Mouse (Mus musculus): ENCODE measurements around the gene Emp2.
"Not testable (repeated sequence)": the region's sequence is repeated elsewhere in the genome, so short reads cannot be mapped to it uniquely, and the experiment has no call there.

The Emp2 gene

DNA sequence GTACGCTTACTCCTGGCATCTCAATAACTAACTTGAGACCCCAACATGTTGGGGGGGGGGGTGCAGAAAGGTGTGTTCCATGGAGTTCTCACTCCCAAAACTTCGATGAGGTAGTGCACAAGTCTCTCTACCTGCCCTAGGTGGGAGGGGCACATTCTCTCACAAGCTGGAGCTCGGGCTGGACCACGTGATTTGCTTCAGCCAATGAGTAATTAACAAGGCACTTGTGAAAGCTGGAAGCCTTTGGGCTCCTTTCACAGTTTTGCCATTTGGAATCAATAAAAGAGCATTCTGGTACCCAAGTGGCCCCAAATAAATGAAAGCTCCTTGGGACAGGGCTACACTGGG lies 3.4 kb upstream of the Emp2 start:
- DNase-seq (ENCODE audit: low spot score), result no peak

DNA sequence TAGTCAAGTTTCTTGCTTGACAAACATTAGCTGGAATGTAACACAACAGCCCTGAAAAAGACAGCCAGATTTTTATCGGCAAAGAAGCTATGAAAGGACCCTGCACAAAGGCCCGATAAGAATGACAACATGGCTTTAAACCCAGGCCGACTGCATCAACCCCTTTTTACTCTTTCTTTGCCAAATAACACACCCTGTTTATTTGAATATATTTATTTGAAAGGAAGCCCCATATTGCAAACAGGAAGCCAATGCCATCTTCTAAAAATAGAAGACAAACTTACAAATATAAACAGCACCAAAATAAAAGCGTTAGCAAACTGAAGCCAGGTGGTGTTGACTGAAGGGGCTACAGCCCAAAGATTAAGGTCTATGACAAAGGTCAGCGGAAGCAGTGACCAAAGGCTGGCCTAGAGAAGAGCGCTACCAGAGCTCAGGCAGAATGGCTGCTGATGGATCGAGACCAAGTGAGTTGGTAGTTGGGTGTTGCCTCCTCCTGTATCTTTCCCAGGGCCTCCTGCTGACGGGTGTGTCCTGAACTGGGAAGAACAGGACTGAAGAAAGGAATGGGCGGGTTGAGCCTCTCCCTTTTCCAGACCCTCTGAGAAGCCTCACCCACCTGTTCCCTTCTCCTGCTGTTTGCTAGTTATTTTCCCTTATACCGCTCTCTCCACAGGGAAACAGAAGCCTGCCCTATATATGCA lies 2.9 kb upstream of the Emp2 start:
- DNase-seq (ENCODE audit: low spot score), result no peak

DNA sequence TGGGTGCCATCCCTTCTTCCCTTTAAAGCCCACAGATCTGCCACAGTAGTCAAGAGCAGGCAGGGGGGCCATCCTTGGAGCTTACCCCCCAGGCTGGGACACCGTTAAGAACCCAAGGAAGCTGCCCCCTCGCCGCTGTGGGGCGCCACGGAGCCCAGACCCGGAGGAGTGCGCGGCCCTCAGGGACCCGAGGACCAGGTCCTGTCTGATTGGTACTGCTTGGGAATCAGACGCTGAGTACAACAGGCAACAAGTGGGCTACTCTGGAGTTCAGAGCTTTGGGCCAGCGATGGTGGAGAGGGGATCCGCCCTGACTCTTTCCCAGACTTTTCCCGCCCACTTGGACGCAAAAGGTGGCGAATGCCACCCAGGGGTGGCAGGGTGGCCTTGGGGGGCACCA lies 542 bp downstream of the Emp2 start:
- no peak for DNase-seq (ENCODE audit: low spot score)

DNA sequence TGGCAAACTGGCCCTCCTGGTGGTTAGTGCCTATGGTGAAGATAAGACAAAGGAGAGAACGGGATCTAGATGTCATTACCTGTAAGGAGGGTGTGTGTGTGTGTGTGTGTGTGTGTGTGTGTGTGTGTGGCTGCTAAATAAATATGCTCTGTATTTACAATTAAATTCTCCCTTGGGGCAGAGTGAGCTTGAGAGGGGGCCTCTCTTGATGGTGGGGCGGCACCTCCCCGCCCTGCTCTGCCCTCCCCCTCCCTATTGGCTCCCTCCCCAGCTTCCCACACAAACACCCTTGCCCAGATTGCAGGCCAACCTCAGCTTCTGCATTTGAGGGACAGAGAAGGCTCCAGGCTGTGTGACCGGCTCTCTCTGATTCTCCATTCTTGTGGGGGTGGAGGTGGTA lies 1.8 kb downstream of the Emp2 start:
- DNase-seq (ENCODE audit: low spot score), result no peak

DNA sequence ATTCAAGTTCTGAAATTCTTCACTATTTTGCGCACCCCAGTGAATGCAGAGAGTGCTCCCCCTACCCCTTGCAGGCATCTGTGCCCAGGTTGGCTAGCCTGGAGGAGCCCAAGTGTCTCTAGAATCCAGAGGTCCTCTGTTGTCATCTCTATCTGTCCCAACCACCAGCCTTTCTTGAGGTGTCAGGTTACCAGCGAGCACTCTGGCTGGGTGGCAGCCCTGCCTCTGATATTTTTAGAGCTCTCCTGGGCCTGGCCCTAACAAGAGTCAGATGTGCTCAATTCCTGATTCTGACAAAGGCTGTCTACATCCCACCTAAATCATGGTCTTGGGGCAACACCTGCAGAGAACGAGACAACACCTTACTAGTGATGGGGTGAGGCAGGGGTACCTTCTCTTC lies 2.7 kb downstream of the Emp2 start:
- DNase-seq (ENCODE audit: low spot score), result no peak

DNA sequence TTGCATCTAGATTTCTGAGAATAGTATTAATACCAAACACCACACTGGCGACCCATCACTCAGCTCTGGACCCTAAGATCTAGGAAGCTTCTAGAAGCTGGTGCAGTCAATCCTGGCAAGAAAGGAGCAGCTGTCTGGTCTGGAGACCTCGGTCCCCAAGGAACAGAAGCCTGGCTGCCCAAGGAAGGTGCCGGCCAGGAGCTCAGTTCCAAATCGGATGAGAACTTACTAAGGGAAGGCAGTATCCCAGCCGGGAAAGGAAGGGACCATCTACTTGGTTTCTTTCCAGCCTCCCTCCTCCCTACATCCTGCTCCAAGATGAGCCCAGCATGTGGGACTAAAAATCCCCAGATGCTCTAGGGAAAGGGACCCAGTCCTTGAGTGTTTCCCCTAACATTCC lies 3.3 kb downstream of the Emp2 start:
- DNase-seq (ENCODE audit: low spot score), result no peak

DNA sequence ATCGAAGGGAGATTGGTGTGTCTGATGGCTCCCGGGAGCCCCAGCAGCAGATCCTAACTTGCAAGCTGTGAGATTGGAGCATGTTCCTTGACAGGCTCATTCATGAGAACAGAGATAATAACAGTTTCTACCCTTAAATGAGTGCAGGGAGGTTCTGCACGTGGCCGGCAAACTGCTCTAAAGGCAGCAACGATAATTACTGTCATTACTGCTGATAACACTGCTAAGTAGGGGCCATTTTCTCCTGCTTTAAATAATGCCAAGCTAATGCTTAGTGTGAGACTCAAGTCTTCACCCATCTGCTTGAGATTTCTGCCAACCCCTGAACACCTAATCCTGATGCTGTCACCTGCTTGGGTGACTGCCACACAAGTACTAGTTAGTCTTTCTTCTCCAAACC lies 6.4 kb downstream of the Emp2 start:
- no peak for DNase-seq (ENCODE audit: low spot score)

DNA sequence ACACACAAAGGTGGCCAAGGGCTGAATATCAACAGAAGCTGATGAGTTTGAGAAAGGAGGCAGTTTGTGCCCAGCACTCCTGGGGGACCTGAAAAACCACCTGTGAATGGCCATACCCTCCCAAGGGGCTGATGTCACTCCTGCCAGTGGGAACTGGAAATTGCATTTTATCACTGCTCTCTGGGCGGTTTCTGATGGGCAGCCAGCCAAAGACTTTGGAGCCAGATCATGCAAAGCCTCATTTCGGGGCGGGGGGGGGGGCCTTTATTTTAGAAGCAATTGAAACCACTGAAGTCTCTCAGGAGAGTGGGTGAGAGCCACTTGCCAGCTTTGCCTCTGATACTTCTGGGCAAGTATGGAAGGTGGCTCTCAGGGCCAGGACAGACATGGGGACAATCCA lies 7.7 kb downstream of the Emp2 start:
- DNase-seq (ENCODE audit: low spot score), result no peak

DNA sequence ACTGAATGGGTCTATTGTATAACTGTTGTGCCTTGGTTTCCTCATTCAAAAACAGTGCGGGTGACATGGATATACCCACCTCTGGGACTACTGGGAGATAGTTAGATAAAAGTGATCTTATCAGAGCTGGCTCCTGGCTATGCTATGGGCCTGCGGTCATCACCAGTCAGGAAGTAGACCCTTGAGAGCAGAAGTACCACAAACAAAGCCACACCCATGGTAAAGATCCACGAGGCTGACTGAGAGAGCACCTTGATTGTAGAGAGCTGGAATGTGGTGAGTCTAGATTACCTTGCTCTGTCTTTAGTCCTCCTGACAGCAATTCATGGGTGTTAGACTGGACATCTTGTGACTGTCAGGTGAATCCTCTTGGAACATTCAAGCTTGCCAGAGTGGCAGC lies 12.4 kb downstream of the Emp2 start:
- no peak for DNase-seq (ENCODE audit: low spot score)

DNA sequence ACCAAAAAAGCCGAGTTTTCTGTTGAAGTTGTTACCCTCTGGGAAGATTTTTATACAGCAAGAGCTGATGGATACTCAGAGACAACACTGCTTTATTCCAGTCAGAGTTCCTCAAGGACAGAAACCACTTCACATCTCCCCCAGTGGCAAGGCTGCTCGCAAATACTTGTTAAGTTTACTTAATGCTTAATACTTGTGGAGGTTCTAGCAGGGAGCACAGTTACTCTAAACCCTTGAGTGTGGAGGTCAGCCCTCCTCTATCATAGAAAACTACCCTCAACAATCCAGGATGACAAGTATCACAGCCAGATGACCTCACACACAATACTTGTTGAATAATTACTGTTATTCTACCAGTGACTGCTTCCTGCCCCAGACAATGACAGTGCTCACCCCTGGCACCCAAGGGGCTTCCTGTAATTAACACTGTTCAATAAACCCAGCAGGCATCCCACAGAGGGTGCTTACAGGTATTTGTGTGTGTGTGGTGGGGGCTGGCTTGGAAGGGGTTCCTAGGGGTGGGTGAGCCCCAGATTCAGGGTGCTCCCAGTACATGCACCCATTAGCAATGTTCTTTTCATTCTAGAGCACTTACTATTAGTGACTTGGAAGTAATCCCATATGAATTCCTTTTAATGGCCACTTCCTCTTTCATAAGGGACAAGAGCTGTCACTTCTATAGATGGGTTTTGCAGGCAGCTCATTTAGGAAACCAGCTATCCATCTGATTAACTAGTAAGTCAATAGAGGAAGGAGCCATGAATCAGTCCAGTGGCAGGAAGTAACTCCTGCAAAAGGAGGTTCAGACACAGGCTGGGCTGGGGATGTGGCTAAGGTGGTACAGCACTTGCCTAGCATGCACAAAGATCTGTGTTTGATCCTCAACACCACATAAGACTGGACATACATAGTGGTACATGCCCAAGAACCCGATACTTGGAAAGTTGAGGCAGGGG lies 13.3 kb downstream of the Emp2 start:
- DNase-seq (ENCODE audit: low spot score), result no peak

DNA sequence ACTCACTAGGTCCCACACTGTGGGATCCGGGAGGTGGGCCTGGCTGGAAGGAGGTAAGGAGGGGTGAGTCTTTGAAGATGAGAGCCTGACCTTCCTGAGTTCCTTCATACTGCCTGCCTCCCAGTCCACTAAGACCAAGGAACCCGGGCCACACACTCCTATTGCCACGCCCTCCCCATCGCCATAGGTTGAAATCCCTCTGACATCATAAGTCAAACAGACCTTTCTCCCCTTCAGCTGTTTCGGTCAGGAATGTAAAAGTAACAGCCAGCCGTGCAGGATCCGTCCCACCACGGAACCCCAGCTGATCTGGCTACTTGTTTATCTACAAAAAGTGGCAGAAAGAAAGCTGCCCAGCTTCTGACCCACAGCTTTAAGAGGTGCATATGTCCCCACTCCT lies 14.1 kb downstream of the Emp2 start:
- no peak for DNase-seq (ENCODE audit: low spot score)

DNA sequence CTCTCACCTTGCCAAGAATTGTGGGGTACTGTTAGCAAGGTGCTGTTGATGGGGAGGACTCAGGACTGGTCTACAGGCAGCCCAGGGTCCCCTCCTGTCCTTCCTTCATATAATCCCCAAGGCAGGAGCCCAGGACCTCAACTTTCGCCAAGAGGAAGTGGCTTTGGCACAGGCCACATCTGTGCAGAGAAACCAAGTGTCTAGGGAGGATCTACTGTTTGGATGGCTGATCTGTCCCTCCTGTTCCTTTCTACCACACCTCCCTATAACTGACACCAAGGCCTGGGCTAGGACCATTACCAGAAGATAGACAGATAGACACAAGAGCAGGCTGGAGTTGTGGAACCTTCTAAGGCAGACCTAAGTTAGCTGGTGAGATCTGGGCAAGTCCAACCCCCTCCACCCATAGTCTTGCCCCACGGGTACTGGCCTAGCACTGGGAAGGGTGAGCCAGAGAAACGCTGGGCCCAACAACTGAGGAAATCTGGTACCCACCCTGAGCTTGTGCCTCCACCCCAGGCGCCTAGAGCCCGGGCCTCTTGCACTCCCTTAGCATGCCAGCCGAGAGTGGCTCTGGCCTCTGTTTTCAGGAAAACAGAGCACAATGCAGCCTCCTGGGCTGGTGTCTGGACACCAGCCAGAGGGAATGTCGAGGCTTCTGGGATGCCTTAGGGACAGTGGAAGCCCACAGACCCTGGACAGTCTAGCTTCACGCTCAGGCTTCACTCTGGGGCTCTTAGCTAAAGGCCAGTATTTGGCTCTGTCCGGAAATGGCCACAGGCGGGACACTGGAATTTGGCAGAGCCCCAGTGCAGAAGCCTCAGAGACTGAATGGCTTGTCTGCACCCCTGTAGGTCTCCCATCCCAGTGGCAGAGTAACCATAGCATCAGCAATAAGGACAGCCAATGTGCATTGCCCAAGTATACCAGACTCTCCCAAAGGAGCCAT lies 15.8 kb downstream of the Emp2 start:
- DNase-seq (ENCODE audit: low spot score), result no peak

DNA sequence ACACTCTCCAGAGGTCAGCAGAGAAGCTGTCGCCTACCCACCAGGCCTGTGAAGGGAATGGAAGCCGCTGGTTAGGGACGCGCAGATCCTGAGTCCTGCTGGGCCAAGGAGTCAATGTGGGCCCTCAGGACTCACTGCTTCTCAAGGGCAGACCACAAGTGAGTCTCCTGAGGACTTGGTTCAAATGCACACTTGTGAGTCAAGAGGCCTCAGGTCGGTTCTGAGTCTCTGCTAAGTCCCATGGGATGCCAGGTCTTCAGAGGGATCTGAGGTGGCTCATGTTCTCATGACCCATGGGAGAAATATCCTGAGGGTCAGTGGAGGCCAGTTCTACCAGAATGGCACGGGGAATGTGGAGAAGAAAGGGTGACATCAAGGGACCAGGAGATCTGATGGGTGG lies 25.7 kb downstream of the Emp2 start:
- DNase-seq (ENCODE audit: low spot score), result no peak

DNA sequence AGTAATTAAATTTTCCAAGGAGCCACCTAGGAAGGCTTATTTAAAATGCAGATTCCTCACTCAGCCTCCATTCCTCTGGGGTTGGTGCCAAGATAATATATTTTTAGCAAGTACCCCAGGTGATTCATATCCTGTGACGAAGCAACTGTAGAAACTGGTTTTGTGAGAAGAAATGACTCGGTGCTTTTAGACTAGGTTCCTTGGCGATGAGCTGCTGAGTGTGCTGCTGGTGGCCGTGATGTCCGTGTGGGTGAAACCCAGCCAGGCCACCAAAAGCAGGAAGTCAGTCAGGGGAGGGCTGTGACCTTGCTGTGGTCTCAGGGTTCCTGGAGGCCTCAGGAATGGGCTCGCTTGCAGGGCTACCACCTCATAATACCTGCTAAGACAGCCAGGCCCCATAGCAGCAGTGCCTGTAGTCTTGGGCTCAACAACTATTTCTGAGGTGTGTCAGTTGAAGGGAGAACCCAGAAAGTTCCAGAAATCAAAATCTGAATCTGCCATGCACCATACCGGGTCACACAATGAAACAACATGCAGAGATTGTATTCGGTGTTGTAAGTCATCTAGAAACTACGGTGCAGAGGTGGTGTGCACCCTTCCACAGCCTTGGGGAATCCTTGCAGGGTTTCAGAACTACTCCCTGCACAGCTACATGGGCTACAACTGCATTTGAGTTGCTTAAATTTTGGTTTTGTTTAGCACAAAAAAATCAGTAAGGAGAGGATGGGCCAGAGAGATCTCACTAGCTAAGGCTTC lies 27.1 kb downstream of the Emp2 start:
- DNase-seq (ENCODE audit: low spot score), result no peak

DNA sequence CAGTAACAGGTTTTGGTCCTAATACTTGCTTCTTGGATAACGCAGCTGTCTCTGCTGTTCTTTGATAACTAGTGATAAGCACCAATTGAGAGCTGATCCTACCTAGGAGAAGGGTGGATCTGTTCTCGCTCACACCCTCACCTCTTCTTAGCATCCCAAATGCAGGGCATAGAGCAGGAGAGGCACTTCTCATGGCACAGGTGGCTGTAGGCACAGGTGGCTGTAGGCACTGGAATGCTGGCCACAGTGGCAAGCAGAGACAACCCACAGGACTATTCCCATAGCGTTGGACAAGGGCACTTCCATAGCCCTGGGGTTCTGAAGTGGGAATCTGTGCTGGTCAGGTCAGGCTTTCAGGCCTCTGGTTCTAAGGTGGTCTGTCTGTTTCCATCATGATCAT lies 31.9 kb downstream of the Emp2 start:
- no peak for DNase-seq (ENCODE audit: low spot score)

DNA sequence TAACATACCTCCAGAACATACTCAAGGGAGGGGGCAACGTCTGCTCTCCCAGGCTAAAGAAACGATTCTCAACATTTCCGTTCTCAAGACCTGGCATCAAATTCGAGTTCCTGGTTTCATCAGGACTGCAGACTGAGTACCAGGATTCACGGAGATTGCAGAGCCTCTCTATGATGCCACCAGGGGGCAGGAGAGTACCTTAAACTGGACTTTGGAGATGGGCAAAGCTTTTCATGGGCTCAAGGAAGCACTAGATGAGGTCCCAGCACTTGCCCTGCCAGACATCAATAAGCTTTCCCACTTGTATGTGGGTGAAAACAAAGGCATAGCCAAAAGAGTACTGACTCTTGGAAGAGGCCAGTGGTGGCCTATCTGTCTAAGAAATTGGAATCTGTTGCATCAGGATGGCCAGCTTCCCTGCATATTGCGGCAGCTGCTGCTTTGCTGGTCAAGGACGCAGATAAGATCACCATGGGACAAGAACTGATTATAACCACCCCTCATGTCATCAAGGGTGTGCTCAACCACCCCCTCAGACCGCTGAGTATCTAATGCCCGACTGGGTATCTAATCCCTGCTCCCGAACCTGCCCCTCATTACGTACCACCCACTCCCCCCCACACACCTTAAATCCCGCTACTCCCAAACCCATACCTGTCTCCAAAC lies 33.3 kb downstream of the Emp2 start:
- DNase-seq (ENCODE audit: low spot score), result peak; percentile 50

DNA sequence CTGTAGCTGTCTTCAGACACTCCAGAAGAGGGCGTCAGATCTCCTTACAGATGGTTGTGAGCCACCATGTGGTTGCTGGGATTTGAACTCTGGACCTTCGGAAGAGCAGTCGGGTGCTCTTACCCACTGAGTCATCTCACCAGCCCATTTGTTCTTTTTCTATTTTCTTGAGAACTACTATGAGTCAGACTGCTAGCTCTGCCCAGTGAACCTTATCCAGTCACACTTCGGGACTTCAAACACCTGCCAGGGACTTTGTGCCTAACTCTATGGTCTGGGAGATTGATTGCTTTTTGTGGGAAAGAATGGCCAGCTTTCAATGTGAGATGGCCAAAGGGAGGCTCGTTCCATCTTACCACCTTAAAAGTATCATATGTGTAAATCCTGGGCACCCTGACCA lies 37.0 kb downstream of the Emp2 start:
- not testable (repeated sequence) for DNase-seq (ENCODE audit: low spot score)

DNA sequence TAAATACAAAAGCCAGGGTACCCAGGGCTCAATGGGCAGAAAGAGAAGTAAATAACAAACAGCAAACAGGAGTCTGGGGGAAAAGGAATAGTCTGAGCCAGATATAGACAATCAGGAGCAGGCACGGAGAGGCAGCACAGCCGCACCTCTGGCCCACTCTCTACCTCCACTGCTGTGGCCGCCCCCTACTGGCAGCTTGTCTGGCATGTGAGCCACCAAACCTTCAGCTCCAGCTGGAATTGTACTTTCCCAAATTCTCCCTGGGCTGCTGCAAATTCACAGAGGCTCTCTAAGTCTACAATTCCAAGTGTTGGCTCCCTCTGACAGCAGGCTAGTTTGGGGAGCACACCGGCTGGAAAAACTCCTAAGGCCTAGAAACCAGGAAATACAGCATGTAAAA lies 39.3 kb downstream of the Emp2 start:
- DNase-seq (ENCODE audit: low spot score), result no peak

DNA sequence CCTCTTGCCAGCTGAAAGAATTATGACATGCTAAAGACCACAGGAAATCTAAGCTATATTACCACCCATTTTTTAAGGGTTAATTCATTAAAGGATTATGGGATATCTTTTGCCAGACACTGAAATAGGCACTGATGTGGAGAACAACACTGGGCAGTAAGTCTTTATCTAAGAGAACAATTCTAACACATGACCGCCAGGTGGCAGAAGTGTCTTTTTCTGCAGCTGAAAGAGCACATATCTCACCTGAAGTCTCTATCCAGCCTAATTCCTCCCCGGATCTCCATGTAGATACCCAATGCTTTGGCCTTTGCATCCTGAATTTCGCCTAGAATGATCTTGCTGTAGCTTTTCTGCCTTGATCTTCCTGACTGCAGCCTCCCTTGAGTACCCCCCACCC lies 41.5 kb downstream of the Emp2 start:
- DNase-seq (ENCODE audit: low spot score), result peak; percentile 27

DNA sequence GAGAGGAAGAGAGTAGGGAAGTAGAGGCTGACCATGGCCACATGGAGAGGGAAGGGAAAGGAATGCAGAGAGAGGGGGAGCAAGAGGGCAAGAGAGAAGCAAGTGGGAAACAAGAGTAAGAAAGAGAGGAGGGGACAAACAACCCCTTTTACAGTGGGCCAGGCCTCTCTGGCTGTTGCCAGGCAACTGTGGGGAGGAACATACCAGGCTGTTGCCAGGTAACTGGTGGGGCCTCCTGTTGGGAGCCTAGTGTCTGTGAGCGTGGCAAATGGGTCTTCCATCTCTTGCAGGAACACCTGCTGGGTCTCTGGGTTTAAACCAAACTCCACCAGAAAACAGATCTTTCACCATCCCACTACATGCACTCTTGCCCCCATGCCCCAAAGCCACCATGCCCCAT lies 59.8 kb downstream of the Emp2 start:
- no peak for DNase-seq (ENCODE audit: low spot score)

DNA sequence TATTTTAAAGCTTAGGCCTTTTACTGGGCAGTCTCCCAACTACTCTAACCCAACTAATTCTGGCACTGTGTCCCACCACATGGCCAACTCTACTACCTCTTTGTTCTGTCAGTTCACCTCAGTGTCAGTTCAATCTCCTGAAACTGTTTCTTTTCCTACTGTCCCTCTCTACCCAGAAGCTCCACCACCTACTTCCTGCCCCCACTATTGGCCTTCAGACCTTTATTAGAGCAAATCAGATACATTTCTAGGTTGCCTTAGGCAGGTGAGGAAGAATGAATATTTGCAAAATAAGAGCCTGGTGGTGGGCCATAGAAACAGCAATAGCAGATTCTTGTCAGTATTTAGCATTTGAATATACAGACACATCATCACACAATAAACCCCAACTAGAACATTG lies 77.2 kb downstream of the Emp2 start:
- DNase-seq (ENCODE audit: low spot score), result no peak

Data from MN1 (cell line).